Mouse (Mus musculus) olfactory bulb, adult 2 months (tissue): ENCODE data around the gene Aqp2. TPM values are rescaled to one million over a fixed set of nuclear protein-coding genes. Genes with fewer than 3 reads are reported as not detected.

Experiments used
- H3K27ac ChIP-seq: fragments of 200-500 bp; 2 replicates; pipeline ENCODE4 v1.5.1; 2012; ENCODE audit warnings: low read depth, low read length; ENCODE audit not compliant: insufficient read depth
- H3K4me1 ChIP-seq: fragments of 200-500 bp; 2 replicates; pipeline ENCODE4 v1.6.1; 2012; ENCODE audit warnings: low read length; ENCODE audit not compliant: control insufficient read depth, insufficient read depth
- H3K4me3 ChIP-seq: fragments of 200-500 bp; 2 replicates; pipeline ENCODE4 v1.5.1; 2012; ENCODE audit warnings: mild to moderate bottlenecking, low read depth, low read length, moderate library complexity; ENCODE audit not compliant: insufficient read depth
- CTCF ChIP-seq: fragments of 200-500 bp; IDR thresholded peaks from 2 replicates; pipeline ENCODE4 v1.5.1; 2012; ENCODE audit warnings: low read depth, mild to moderate bottlenecking, low read length, moderate library complexity; ENCODE audit not compliant: insufficient read depth
- POLR2A ChIP-seq: fragments of 200-500 bp; IDR thresholded peaks from 2 replicates; pipeline ENCODE4 v1.6.1; 2012; ENCODE audit warnings: mild to moderate bottlenecking, low read depth, low read length, moderate library complexity; ENCODE audit not compliant: insufficient read depth
- WGBS: fragments of 180-500 bp; shearing (Covaris S2); methylation state at CpG from one replicate; pipeline ENCODE4 v1.1.7; 2018; 5-methylcytosine and 5-hydroxymethylcytosine counted together
- polyA plus RNA-seq: library from polyadenylated mRNA; stranded (reverse); fragments of >200 nt; gene quantifications from 2 replicates; pipeline ENCODE4 v1.2.4, GENCODE M21; 2012; ENCODE audit warnings: low replicate concordance; ENCODE audit not compliant: missing spikeins, insufficient read depth, insufficient read length

Aqp2 gene
- polyA plus RNA-seq, 1 experiment: not detected

DNA sequence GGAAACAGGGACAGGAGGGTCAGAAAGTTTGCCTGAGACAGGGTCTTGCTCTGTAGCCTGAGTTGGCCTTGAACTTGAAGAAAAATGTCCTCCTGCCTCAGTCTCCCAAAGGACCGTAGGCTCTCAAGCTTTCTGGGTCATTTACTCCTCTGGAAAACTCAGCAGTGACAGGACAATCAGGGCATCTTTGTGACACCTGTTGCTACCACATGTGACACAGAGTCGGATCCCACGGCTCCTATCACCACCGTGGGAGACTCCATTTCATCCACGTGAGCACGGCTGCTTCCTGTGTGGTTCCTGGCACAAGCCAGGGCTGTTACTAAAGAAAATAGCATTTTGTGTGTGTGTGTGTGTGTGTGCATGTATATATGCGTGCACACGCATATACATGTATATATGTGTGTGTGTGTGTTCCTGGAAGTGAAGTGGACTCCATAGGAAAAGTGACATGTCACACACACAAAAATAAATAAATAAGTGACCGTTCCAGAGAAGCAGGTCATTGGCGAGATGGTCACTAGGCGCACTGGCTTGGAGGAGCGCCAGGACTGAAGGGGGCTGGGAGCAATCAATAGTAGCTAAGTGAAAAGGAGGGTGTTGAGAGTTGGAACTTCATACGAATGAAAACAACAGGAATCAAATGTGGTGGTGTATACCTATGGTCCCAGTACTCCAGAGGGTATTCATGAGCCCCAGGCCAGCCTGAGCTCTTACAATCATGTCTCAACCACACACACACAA is 29.7 kb downstream of the Aqp2 start:
- TF ChIP-seq POLR2A: no peak
- no peak for TF ChIP-seq CTCF
- H3K4me3 ChIP-seq: no peak overlapping the region
- peaks cover 26% of the 10 kb centered on the region for H3K4me1 ChIP-seq
- H3K27ac ChIP-seq: no peak overlapping the region
- 79% methylated on average over 13 of the region's 13 CpGs for WGBS

DNA sequence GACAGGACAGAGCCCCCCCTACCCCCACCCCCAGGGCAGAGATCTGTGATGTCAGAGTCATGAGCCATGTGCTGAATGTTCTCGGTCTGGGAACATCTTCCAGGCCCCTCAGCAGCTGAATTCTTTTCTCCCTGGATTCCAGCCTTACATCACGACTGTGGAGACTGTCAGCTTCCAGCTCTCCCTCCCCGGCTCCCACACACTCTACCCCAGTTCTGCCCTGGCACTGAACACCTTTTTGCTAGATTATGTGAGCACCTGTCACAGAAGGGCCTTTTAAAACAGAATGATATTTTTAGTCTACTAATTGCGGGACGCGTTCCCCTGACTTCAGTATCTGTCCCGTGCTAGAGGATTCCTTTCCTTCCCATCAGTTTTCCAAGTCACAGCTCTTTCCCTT is 32.7 kb downstream of the Aqp2 start:
- peaks cover 38% of the 10 kb centered on the region for H3K4me1 ChIP-seq
- H3K4me3 ChIP-seq: no peak overlapping the region
- WGBS: 38% methylated on average over 7 of the region's 7 CpGs
- TF ChIP-seq CTCF (no peak), POLR2A (no peak)
- peak overlapping the region; percentile 9; the same call in 1 of the 2 replicates for H3K27ac ChIP-seq

DNA sequence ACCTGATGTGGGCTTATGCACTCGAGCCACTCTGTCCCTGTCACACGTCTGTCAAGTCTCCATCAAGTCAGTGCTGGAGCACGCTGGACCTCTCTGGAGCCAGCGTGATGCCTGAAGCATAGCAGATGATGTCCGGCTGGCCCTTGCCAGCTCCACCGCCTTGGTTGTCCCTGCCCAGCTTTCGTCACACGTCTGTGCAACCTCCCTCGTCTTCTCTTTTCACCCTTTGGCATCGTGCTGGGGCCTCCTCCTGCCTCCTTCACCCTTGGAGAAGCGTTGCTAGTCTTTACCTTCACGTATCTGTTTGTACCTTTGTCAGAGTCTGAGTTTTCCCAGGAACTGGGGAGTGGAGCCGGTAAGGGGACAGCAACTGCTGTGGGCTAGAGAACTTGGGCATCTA is 35.4 kb downstream of the Aqp2 start:
- TF ChIP-seq POLR2A (no peak), CTCF (no peak)
- WGBS: 58% methylated on average over 13 of the region's 13 CpGs
- peak overlapping the region; percentile 7 for H3K27ac ChIP-seq
- no peak overlapping the region for H3K4me3 ChIP-seq
- H3K4me1 ChIP-seq: peaks cover 32% of the 10 kb centered on the region

DNA sequence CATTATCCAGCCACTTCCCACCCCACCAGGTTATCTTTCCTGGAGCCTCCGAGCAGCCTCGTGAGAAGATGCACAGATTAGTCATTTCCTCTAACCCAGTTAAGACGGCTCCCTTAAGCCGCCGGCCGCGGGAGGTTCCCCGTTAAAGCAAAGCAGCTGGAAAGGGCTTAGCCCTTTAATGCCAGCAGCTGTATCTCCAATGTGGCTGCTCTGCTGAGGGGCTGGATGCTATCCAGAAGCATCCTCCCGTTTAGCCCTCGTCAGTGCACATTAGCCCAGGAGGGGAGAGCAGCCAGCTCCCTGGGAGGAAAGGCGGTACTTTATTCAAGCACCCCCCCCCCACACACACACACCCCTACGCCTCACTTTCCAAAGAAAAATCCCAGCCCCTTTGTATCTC is 35.9 kb downstream of the Aqp2 start:
- peak overlapping the region; percentile 9 for H3K27ac ChIP-seq
- peaks cover 34% of the 10 kb centered on the region for H3K4me1 ChIP-seq
- WGBS: under 1% methylated on average over 12 of the region's 12 CpGs
- no peak overlapping the region for H3K4me3 ChIP-seq
- no peak for TF ChIP-seq CTCF
- no peak for TF ChIP-seq POLR2A

- H3K4me1 ChIP-seq: peaks cover 34% of the 10 kb centered on the region
- 29% methylated on average over 9 of the region's 9 CpGs for WGBS
- no peak overlapping the region for H3K4me3 ChIP-seq
- TF ChIP-seq POLR2A: no peak
- no peak for TF ChIP-seq CTCF
- peak overlapping the region; percentile 9; the same call in 1 of the 2 replicates for H3K27ac ChIP-seq
These were observed 36.4 kb downstream of the Aqp2 start for GRCm38 (mm10) chr15:99615246-99615645.

DNA sequence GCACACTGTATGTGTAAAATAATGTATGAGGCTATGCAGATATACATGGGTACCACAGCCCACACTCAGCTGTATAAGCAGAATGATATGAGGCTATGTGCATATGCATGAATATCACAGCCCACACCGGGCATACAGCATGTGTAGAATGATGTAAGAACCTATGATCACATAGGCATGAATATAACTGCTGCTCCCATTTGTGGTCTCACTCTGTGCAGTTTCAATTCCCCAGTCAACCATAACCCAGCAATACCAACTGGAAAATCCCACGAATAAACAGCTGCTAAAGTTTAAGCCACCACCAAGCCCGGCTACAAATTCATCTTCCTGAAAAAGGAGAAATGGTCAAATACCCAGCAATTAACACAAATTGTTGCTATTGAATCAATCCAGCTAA is 39.7 kb downstream of the Aqp2 start:
- no peak overlapping the region for H3K4me3 ChIP-seq
- no peak for TF ChIP-seq CTCF
- peaks cover 23% of the 10 kb centered on the region for H3K4me1 ChIP-seq
- H3K27ac ChIP-seq: no peak overlapping the region
- WGBS: 79% methylated on average over 3 of the region's 3 CpGs

- 49% methylated on average over 4 of the region's 4 CpGs for whole genome bisulfite sequencing
- no peak overlapping the region for H3K27ac ChIP-seq
- H3K4me3 ChIP-seq: no peak overlapping the region
- TF ChIP-seq POLR2A: no peak
- TF ChIP-seq CTCF: no peak
- H3K4me1 ChIP-seq: peaks cover 11% of the 10 kb centered on the region
These were observed 41.0 kb downstream of the Aqp2 start for GRCm38 (mm10) chr15:99619821-99620220.

- TF ChIP-seq CTCF (no peak), POLR2A (no peak)
- peaks cover 2% of the 10 kb centered on the region; the same call in 1 of the 2 replicates for H3K4me1 ChIP-seq
- H3K4me3 ChIP-seq: no peak overlapping the region
- H3K27ac ChIP-seq: no peak overlapping the region
- 96% methylated on average over 11 of the region's 11 CpGs for WGBS
These were observed 43.2 kb downstream of the Aqp2 start for GRCm38 (mm10) chr15:99622063-99622462.

GRCm38 (mm10) chr15:99631618-99632017 is 52.8 kb downstream of the Aqp2 start:
- TF ChIP-seq CTCF (no peak), POLR2A (no peak)
- H3K4me1 ChIP-seq: no peaks in the 10 kb centered on the region
- no peak overlapping the region for H3K27ac ChIP-seq
- no peak overlapping the region for H3K4me3 ChIP-seq

Other genes with a start within 250 kb of the Aqp2 start
- not detected in 2 replicates for gene Fmnl3, start 208.6 kb upstream of the Aqp2 start, polyA plus RNA-seq
- gene Tmbim6, start 186.2 kb upstream of the Aqp2 start, polyA plus RNA-seq: 839 TPM in 1 of 2 replicates, not detected in the other
- not detected in 2 replicates for gene Nckap5l, start 121.3 kb upstream of the Aqp2 start, polyA plus RNA-seq
- gene Bcdin3d, start 104.3 kb upstream of the Aqp2 start, polyA plus RNA-seq: not detected in 2 replicates
- gene Faim2, start 50.9 kb upstream of the Aqp2 start, polyA plus RNA-seq: not detected in 2 replicates
- gene Aqp5, start 11.7 kb downstream of the Aqp2 start, polyA plus RNA-seq: not detected in 2 replicates
- not detected in 2 replicates for gene Aqp6, start 22.3 kb downstream of the Aqp2 start, polyA plus RNA-seq
- gene Racgap1, start 72.6 kb downstream of the Aqp2 start, polyA plus RNA-seq: not detected in 2 replicates
- gene Asic1, start 91.3 kb downstream of the Aqp2 start, polyA plus RNA-seq: not detected in 2 replicates
- gene Smarcd1, start 123.1 kb downstream of the Aqp2 start, polyA plus RNA-seq: 510 TPM in 1 of 2 replicates, not detected in the other
- not detected in 2 replicates for gene Gm17349, start 126.4 kb downstream of the Aqp2 start, polyA plus RNA-seq
- not detected in 2 replicates for gene Gpd1, start 138.5 kb downstream of the Aqp2 start, polyA plus RNA-seq
- not detected in 2 replicates for gene Cox14, start 146.6 kb downstream of the Aqp2 start, polyA plus RNA-seq
- gene Cers5, start 193.8 kb downstream of the Aqp2 start, polyA plus RNA-seq: not detected in 2 replicates